Mouse (Mus musculus) intestine, embryonic 16.5 days (tissue): ENCODE measurements around the gene Map3k14. TPM values are rescaled to one million over a fixed set of nuclear protein-coding genes. Genes with fewer than 3 reads are reported as not detected.

ENCODE experiments used
- ATAC-seq: fragments of 200-750 bp; cut with Nextera tagmentation; 2 replicates; pipeline ENCODE4 v1.8.0; 2017; ENCODE audit warnings: moderate TSS enrichment, moderate library complexity
- H3K27ac ChIP-seq: fragments of 300-500 bp; sonication (generic); 2 replicates; pipeline ENCODE4 v1.5.1; 2014; ENCODE audit warnings: mild to moderate bottlenecking, low read length
- H3K27me3 ChIP-seq: fragments of 300-500 bp; sonication (generic); replicated peaks from 2 replicates; pipeline ENCODE4 v1.6.1; 2014; ENCODE audit warnings: low read length, control low read depth, mixed read lengths; ENCODE audit not compliant: control insufficient read depth, insufficient read depth
- H3K36me3 ChIP-seq: fragments of 300-500 bp; sonication (generic); 2 replicates; pipeline ENCODE4 v1.6.1; 2014; ENCODE audit warnings: low read length, control low read depth; ENCODE audit not compliant: control insufficient read depth, insufficient read depth
- H3K4me1 ChIP-seq: fragments of 300-500 bp; sonication (generic); 2 replicates; pipeline ENCODE4 v1.6.1; 2014; ENCODE audit warnings: low read length, control low read depth, mixed read lengths; ENCODE audit not compliant: control insufficient read depth, insufficient read depth
- H3K4me2 ChIP-seq: fragments of 300-500 bp; sonication (generic); 2 replicates; pipeline ENCODE4 v1.6.1; 2014; ENCODE audit warnings: low read depth, low read length, control low read depth
- H3K4me3 ChIP-seq: fragments of 300-500 bp; sonication (generic); 2 replicates; pipeline ENCODE4 v1.5.1; 2014; ENCODE audit warnings: mild to moderate bottlenecking, low read length
- H3K9ac ChIP-seq: fragments of 300-500 bp; sonication (generic); 2 replicates; pipeline ENCODE4 v1.6.1; 2014; ENCODE audit warnings: low read depth, low read length
- H3K9me3 ChIP-seq: fragments of 300-500 bp; sonication (generic); 2 replicates; pipeline ENCODE4 v1.6.1; 2016; ENCODE audit warnings: low read length, control low read depth; ENCODE audit not compliant: control insufficient read depth
- WGBS: fragments of 180-500 bp; shearing (Covaris S2); extraction: QIAGEN DNeasy Blood & Tissue Kit; methylation state at CpG from one replicate; pipeline ENCODE4 v1.1.7; 2014; 5-methylcytosine and 5-hydroxymethylcytosine counted together
- polyA plus RNA-seq: library from polyadenylated mRNA; unstranded; fragments of >200 nt; fragmentation: Nextera tagmentation; extraction: Ambion mirVana; gene quantifications from 2 replicates; pipeline ENCODE4 v1.2.1, GENCODE M21; 2015

The Map3k14 gene
- polyA plus RNA-seq, 1 experiment from 2014 or later = 3.1 TPM

DNA sequence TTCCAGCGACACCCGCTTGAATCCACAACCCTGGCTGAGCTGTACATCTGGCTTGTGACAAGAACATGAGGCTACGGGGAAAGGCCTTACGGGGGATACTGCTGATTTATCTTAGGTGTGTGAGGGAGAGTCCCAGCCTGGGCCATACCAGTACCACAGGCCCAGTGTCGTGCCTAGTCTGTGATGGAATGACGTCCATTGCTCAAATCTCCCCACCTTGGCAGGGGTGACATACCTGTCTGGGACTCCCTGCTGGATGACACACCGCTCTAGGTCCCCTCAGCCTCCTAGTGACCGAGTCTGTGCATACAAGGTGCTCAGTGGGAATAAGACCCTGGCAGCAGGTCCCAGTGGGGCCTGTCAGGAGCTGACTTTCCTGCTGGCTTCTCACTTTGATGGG is 88.5 kb downstream of the Map3k14 start:
- Histone ChIP-seq H3K4me2 (no peak overlapping the region), H3K4me1 (peaks cover 10% of the 10 kb centered on the region), H3K4me3 (no peak overlapping the region), H3K36me3 (no peaks in the 10 kb centered on the region), H3K9me3 (no peaks in the 10 kb centered on the region), H3K27ac (no peak overlapping the region), H3K27me3 (no peaks in the 10 kb centered on the region), H3K9ac (no peak overlapping the region)
- WGBS = 89% methylated on average over 8 of the region's 8 CpGs
- no peak for ATAC-seq

DNA sequence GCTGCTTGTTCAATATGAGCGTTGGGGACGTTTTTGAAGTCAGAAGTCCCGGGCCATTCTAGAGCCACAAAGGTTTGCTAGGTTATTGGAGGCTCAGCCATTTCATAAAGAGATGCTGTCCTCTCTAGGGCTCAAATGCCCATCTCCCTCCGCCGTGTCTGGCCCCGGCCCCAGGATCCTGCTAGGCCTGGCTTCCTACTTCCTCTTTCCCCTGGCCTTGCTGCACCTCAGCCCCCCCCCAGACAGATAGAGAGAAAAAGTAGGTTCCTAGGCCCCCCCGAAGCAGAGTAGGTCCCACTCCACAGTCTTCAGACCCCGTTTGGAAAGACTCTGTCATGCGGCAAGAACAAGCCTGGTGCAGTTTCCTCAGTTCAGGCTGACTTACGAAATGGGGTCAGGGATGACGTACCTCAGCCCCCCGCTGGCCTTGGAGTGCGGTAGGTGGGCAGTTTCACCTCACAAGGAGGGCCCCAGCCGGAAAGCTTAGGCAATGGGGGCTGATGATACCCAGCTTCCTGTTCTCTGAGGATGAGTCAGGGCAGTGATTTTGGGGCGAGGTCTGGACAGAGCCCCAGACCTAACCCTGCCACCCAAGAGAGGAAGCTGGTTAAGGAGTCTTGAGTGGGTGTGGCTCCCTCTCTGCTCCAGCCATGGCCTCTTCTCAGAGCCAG is 89.3 kb downstream of the Map3k14 start:
- Histone ChIP-seq H3K4me3 (no peak overlapping the region), H3K27ac (no peak overlapping the region), H3K27me3 (no peaks in the 10 kb centered on the region), H3K4me1 (peaks cover 10% of the 10 kb centered on the region), H3K9me3 (no peaks in the 10 kb centered on the region), H3K4me2 (no peak overlapping the region), H3K36me3 (no peaks in the 10 kb centered on the region), H3K9ac (no peak overlapping the region)
- 81% methylated on average over 15 of the region's 15 CpGs for WGBS
- no peak for ATAC-seq

DNA sequence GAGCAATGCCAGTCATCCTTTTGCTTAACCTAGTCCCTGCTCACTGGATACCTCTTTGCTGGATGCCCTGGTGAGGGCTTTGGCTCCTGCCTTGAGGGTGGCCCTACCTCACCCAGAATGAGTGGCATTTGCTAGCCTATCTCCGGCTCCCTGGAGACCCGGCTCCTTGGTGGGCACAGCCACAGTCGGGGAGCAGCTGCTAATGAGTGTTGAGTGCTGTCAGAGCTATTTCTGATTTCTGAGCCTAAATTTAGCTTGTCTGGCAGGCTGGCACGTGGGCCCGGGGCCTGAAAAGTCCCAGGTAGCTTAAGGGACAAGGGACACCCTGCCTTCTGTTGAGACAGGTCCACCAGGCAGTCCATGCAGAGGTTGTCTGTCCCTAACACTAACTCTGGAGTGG is 90.1 kb downstream of the Map3k14 start:
- Histone ChIP-seq H3K36me3 (no peaks in the 10 kb centered on the region), H3K4me3 (no peak overlapping the region), H3K9ac (no peak overlapping the region), H3K4me1 (peaks cover 6% of the 10 kb centered on the region), H3K4me2 (no peak overlapping the region), H3K27me3 (no peaks in the 10 kb centered on the region; the same call in 1 of the 2 replicates), H3K27ac (no peak overlapping the region), H3K9me3 (no peaks in the 10 kb centered on the region)
- WGBS = 83% methylated on average over 5 of the region's 5 CpGs
- no peak for ATAC-seq

DNA sequence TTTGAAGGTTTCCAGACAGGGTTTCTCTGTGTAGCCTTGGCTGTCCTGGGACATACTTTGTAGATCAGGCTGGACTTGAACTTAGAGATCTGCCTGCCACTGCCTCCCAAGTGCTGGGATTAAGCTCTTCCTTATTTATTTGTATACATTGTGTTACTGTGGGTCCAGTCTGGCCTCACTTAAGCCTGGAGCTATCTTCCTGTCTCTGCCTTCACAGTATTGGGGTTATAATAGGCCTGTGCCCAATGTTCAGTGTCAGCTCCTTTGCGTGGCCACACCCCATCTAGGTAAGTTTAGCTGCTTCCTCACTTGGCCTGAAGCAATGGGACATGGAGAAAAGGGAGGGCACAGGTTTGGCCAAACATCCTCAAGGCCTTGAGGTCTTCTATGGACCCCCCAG is 90.8 kb downstream of the Map3k14 start:
- Histone ChIP-seq H3K9ac (no peak overlapping the region), H3K4me1 (no peaks in the 10 kb centered on the region), H3K4me2 (no peak overlapping the region), H3K9me3 (no peaks in the 10 kb centered on the region), H3K27me3 (peaks cover 4% of the 10 kb centered on the region; the same call in 1 of the 2 replicates), H3K36me3 (no peaks in the 10 kb centered on the region), H3K27ac (no peak overlapping the region), H3K4me3 (no peak overlapping the region)
- 95% methylated on average over 1 of the region's 1 CpGs for WGBS
- no peak for ATAC-seq

DNA sequence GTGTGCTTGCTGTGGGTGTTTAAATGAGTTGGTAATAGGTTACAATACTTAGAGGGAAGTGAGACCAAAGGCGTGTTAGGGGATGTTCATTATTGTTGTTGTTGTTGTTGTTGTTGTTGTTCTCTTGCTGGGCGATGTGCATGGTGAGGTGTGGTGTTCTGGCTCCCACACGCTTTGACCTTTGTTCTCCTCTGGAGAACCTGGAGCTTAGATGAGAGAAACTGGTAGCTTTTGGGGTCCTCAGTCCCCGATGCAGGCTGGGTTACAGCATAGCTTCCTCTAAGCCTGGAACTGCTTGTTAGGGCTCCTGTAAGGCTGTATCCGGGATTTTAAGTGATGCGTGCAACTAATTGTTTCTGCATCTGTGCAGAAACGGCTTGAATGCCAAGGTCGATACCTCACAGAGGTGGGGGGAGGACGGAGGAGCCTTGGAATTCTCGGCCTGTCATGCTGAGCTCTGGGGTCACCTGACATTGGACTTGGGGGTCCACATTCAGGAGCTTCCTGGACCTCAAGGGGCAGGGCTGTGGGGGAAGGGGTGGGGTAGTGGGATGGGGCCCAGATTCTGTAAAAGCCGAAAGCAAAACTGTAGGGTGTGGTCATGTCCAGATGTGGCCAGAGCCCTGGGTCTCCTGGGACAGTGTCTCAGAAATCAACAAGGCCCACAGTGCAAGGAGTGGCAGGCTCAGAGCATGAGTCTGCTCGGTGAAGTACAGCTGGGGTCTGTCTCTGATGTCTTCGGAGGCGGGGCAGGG is 91.4 kb downstream of the Map3k14 start:
- ATAC-seq = no peak

DNA sequence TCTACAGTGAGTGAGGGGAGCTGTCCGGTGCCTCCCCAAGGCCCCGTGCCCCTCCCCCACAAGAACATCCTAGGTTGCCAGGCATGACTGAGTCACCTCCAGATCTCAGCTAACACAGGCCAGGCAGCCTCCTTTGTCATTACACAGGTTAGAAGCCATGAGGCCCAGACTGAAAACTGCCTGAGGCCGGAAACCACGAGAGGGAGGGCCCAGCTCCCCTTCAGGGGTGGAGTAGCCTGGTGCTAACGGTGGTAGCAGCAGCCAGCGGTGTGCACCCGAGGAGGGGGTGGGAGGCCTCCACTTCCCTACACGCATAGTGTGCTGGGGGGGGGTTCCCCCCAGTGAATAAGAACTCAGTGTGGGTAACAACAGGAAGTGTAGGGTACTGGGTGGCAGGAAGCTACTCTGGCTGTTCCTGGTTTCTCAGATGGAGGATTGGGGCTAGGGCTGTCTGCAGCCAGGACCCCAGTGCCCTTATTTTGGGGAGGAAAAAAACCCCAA is 92.3 kb downstream of the Map3k14 start:
- no peak overlapping the region for H3K9ac ChIP-seq
- H3K4me2 ChIP-seq = no peak overlapping the region
- H3K36me3 ChIP-seq = no peaks in the 10 kb centered on the region
- no peak overlapping the region for H3K4me3 ChIP-seq
- no peaks in the 10 kb centered on the region for H3K9me3 ChIP-seq
- 50% methylated on average over 8 of the region's 8 CpGs for WGBS
- H3K27me3 ChIP-seq = peaks cover 20% of the 10 kb centered on the region
- H3K27ac ChIP-seq = no peak overlapping the region
- ATAC-seq = no peak
- H3K4me1 ChIP-seq = 0 out of 2 replicates have a peak, but pooled peaks cover 2% of the 10 kb centered on the region

More for the DNA sequence above, 91.4 kb downstream of the Map3k14 start:
- H3K27ac ChIP-seq = no peak overlapping the region
- no peak overlapping the region for H3K9ac ChIP-seq
- H3K4me2 ChIP-seq = no peak overlapping the region
- H3K9me3 ChIP-seq = no peaks in the 10 kb centered on the region
- H3K4me1 ChIP-seq = no peaks in the 10 kb centered on the region
- H3K27me3 ChIP-seq = peaks cover 11% of the 10 kb centered on the region
- H3K36me3 ChIP-seq = no peaks in the 10 kb centered on the region
- 69% methylated on average over 14 of the region's 14 CpGs for WGBS
- H3K4me3 ChIP-seq = no peak overlapping the region

DNA sequence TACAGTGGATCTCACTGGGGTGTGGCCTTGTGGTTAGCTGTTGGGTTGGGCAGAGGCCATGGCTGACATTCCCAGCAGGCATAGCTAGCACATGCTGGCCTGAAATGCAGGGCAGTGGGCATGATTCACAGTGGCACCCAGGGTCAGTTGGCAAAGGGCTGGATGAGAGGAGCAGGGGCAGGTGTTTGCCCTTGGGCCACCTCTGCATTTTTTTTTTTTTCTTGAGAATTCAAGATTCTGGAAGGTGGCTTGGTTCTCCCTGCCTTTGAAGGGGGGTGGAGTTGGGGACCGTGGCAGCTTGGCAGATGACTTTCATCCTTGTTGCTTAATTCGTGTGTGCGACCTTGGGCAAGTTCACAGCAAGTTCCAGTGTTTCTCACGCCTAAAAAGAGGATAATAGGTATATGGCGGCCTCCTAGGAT is 92.8 kb downstream of the Map3k14 start:
- Histone ChIP-seq H3K4me3 (no peak overlapping the region), H3K9ac (no peak overlapping the region), H3K9me3 (no peaks in the 10 kb centered on the region), H3K4me2 (no peak overlapping the region), H3K4me1 (0 out of 2 replicates have a peak, but pooled peaks cover 2% of the 10 kb centered on the region), H3K27me3 (peaks cover 24% of the 10 kb centered on the region), H3K36me3 (no peaks in the 10 kb centered on the region), H3K27ac (no peak overlapping the region)
- WGBS = 81% methylated on average over 5 of the region's 5 CpGs
- no peak for ATAC-seq

DNA sequence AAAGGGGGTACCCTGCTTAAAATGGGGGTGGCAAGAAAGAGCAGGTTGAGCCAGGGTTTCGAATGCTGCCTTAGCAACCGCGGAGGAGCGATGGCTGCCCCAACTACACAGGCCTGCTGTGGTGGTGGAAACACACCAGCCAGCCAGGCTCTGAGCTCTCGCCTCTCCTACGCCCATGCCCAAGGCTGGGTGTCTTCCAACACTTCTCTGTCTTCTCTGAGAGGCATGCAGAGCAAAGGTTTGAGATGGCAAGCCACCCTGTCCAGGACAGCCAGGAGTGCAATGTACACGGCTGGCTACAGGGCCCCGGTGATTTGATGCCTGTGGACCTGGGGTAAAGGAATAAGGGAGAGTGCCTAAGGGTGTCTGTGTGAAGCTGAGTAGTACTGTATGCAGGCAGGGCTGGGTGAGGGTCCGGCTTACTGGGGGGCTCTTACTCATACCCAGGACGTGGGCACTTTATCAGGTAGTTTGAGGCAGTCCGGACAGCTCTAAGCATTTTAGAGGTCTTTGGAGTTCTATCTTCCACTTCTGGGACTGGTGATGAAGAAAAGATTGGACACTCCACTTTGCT is 93.4 kb downstream of the Map3k14 start:
- Histone ChIP-seq H3K4me1 (0 out of 2 replicates have a peak, but pooled peaks cover 2% of the 10 kb centered on the region), H3K27me3 (peaks cover 24% of the 10 kb centered on the region), H3K27ac (no peak overlapping the region), H3K9me3 (no peaks in the 10 kb centered on the region), H3K4me3 (no peak overlapping the region), H3K36me3 (no peaks in the 10 kb centered on the region), H3K9ac (no peak overlapping the region), H3K4me2 (no peak overlapping the region)
- WGBS = 93% methylated on average over 11 of the region's 11 CpGs
- no peak for ATAC-seq

DNA sequence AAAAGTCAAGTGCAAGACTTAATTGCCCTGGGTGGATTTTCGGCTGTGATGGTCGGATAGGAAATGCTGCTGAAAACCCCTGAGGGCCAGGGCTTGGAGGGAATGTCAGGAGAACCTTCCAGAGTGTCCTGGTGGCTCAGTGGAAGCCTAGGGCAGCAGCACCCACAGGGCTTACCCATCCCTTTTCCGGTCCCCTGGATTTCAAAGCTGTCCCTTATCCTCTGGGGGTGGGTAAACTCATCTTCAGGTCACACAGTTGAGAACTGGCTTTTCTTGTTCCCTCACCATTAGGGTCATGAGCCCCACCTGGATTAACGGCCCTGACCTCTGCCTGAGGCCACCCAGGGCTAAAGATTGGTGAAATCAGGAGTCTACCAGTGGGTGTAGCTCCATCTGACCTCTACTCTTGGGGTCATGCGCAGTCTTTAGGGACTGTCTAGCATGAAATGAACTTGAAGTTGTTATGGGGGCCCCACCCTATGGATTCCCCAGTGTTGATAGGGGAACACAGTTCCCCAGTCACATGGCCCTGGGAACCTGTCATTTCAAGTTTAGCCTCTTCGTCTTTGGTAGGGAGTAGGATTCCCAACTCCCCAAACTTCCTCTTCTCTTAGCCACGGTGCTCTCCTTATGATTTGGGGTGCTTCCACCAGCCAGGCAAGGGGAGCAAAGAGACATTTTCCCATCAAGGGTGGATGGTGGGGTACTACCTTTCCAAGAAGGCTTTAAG is 94.1 kb downstream of the Map3k14 start:
- ATAC-seq = no peak
- Histone ChIP-seq H3K27me3 (peaks cover 24% of the 10 kb centered on the region), H3K4me3 (no peak overlapping the region), H3K9me3 (no peaks in the 10 kb centered on the region), H3K36me3 (no peaks in the 10 kb centered on the region), H3K4me1 (0 out of 2 replicates have a peak, but pooled peaks cover 2% of the 10 kb centered on the region), H3K4me2 (no peak overlapping the region), H3K27ac (no peak overlapping the region), H3K9ac (no peak overlapping the region)
- WGBS = 76% methylated on average over 7 of the region's 7 CpGs
